Mouse (Mus musculus) embryonic facial prominence, embryonic 14.5 days (tissue): Measurements from ENCODE around the gene Ccdc153. TPM values are rescaled to one million over a fixed set of nuclear protein-coding genes. Genes with fewer than 3 reads are reported as not detected.
A peak's percentile ranks its signal among the peaks of the same experiment; 100 is the strongest.

Experiments used
- ATAC-seq: fragments of 200-750 bp; cut with Nextera tagmentation; 2 replicates; pipeline ENCODE4 v1.8.0; 2017; ENCODE audit warnings: low read depth, moderate number of reproducible peaks, moderate TSS enrichment
- DNase-seq: peaks from one replicate; pipeline ENCODE4 v3.0.0-alpha.2; 2015; ENCODE audit warnings: low spot score
- H3K27ac ChIP-seq: fragments of 300-500 bp; sonication (generic); replicated peaks from 2 replicates; pipeline ENCODE4 v1.5.1; 2014; ENCODE audit warnings: low read depth, mild to moderate bottlenecking, low read length, moderate library complexity
- H3K27me3 ChIP-seq: fragments of 300-500 bp; sonication (generic); replicated peaks from 2 replicates; pipeline ENCODE4 v1.6.1; 2014; ENCODE audit warnings: low read length; ENCODE audit not compliant: control insufficient read depth, insufficient read depth
- H3K36me3 ChIP-seq: fragments of 300-500 bp; sonication (generic); 2 replicates; pipeline ENCODE4 v1.6.1; 2014; ENCODE audit warnings: low read length, mixed read lengths; ENCODE audit not compliant: control insufficient read depth, insufficient read depth
- H3K4me1 ChIP-seq: fragments of 300-500 bp; sonication (generic); 2 replicates; pipeline ENCODE4 v1.6.1; 2014; ENCODE audit warnings: antibody characterized with exemption, low read length; ENCODE audit not compliant: control insufficient read depth, insufficient read depth
- H3K4me2 ChIP-seq: fragments of 300-500 bp; sonication (generic); 2 replicates; pipeline ENCODE4 v1.6.1; 2014; ENCODE audit warnings: low read depth, mild to moderate bottlenecking, low read length, moderate library complexity, mixed read lengths
- H3K4me3 ChIP-seq: fragments of 300-500 bp; sonication (generic); 2 replicates; pipeline ENCODE4 v1.5.1; 2014; ENCODE audit warnings: low read depth, mild to moderate bottlenecking, low read length
- H3K9ac ChIP-seq: fragments of 300-500 bp; sonication (generic); 2 replicates; pipeline ENCODE4 v1.6.1; 2014; ENCODE audit warnings: low read depth, mild to moderate bottlenecking, low read length, moderate library complexity, mixed read lengths
- H3K9me3 ChIP-seq: fragments of 300-500 bp; sonication (generic); 2 replicates; pipeline ENCODE4 v1.6.1; 2016; ENCODE audit warnings: low read length; ENCODE audit not compliant: control insufficient read depth
- WGBS: fragments of 180-500 bp; shearing (Covaris S2); extraction: QIAGEN DNeasy Blood & Tissue Kit; methylation state at CpG from one replicate; pipeline ENCODE4 v1.1.7; 2014; 5-methylcytosine and 5-hydroxymethylcytosine counted together
- polyA plus RNA-seq: library from polyadenylated mRNA; unstranded; fragments of >200 nt; fragmentation: Nextera tagmentation; extraction: Ambion mirVana; gene quantifications from 2 replicates; pipeline ENCODE4 v1.2.1, GENCODE M21; 2014

The Ccdc153 gene
- polyA plus RNA-seq, 1 experiment from 2014 or later, result 10.0 TPM

GRCm38 (mm10) chr9:44259014-44259413 lies 18.5 kb downstream of the Ccdc153 start:
- DNase-seq (no peak), ATAC-seq (no peak)
- Histone ChIP-seq H3K4me1 (peaks cover 13% of the 10 kb centered on the region), H3K27me3 (no peaks in the 10 kb centered on the region), H3K36me3 (peaks cover 5% of the 10 kb centered on the region; the same call in 1 of the 2 replicates), H3K4me2 (no peak overlapping the region), H3K9ac (no peak overlapping the region), H3K4me3 (no peak overlapping the region), H3K9me3 (no peaks in the 10 kb centered on the region), H3K27ac (no peak overlapping the region)
- WGBS, result 82% methylated on average over 10 of the region's 10 CpGs

- H3K9ac ChIP-seq, result no peak overlapping the region
These were observed 20.9 kb downstream of the Ccdc153 start for GRCm38 (mm10) chr9:44261388-44261787.

GRCm38 (mm10) chr9:44266478-44267226 lies 26.2 kb downstream of the Ccdc153 start:
- no peak for ATAC-seq
- Histone ChIP-seq H3K27ac (no peak overlapping the region; the same call in 1 of the 2 replicates), H3K4me1 (peaks cover 8% of the 10 kb centered on the region), H3K27me3 (no peaks in the 10 kb centered on the region), H3K36me3 (peaks cover 5% of the 10 kb centered on the region; the same call in 1 of the 2 replicates), H3K9ac (peak overlapping the region; percentile 84; the same call in 1 of the 2 replicates), H3K4me2 (peak overlapping the region; percentile 78), H3K9me3 (peaks cover 6% of the 10 kb centered on the region; the same call in 1 of the 2 replicates), H3K4me3 (peak overlapping the region; percentile 48)
- DNase-seq, result no peak
- WGBS, result 68% methylated on average over 8 of the region's 8 CpGs

More at GRCm38 (mm10) chr9:44261388-44261787, 20.9 kb downstream of the Ccdc153 start:
- Histone ChIP-seq H3K27me3 (no peaks in the 10 kb centered on the region), H3K4me1 (no peaks in the 10 kb centered on the region), H3K36me3 (peaks cover 5% of the 10 kb centered on the region; the same call in 1 of the 2 replicates), H3K27ac (no peak overlapping the region), H3K4me3 (no peak overlapping the region), H3K9me3 (no peaks in the 10 kb centered on the region), H3K4me2 (no peak overlapping the region)
- ATAC-seq (no peak), DNase-seq (no peak)
- 87% methylated on average over 14 of the region's 14 CpGs for WGBS

- H3K4me2 ChIP-seq, result peak overlapping the region; percentile 78
- H3K27me3 ChIP-seq, result no peaks in the 10 kb centered on the region
- peaks cover 5% of the 10 kb centered on the region; the same call in 1 of the 2 replicates for H3K36me3 ChIP-seq
- peak overlapping the region; percentile 84 for H3K9ac ChIP-seq
- H3K4me1 ChIP-seq, result peaks cover 8% of the 10 kb centered on the region
- H3K9me3 ChIP-seq, result peaks cover 6% of the 10 kb centered on the region; the same call in 1 of the 2 replicates
- H3K27ac ChIP-seq, result peak overlapping the region; percentile 84
- peak; percentile 52 for DNase-seq
- 20% methylated on average over 11 of the region's 23 CpGs for WGBS
- H3K4me3 ChIP-seq, result peak overlapping the region; percentile 48
- ATAC-seq, result peak; percentile 31; the same call in 1 of the 2 replicates
These were observed 27.0 kb downstream of the Ccdc153 start for GRCm38 (mm10) chr9:44267319-44268026.

- Histone ChIP-seq H3K9me3 (peaks cover 6% of the 10 kb centered on the region; the same call in 1 of the 2 replicates), H3K9ac (peak overlapping the region; percentile 84), H3K36me3 (peaks cover 5% of the 10 kb centered on the region; the same call in 1 of the 2 replicates), H3K4me3 (peak overlapping the region; percentile 48), H3K27me3 (no peaks in the 10 kb centered on the region), H3K4me1 (peaks cover 8% of the 10 kb centered on the region), H3K4me2 (peak overlapping the region; percentile 78), H3K27ac (peak overlapping the region; percentile 84)
- DNase-seq (peak; percentile 92), ATAC-seq (peak; percentile 91)
- 8% methylated on average over 17 of the region's 28 CpGs for WGBS
These were observed 27.5 kb downstream of the Ccdc153 start for GRCm38 (mm10) chr9:44268027-44268360.

GRCm38 (mm10) chr9:44268432-44268831 lies 28.0 kb downstream of the Ccdc153 start, which contains the start of gene Nlrx1:
Gene Nlrx1 (minus strand): TSS chr9:44268599.
- peak within 1 kb of the TSS; percentile 84 for H3K9ac ChIP-seq
- 0 out of 2 replicates have a peak, but pooled peaks have one; percentile 13 for ATAC-seq
- peak within 1 kb of the TSS; percentile 84 for H3K27ac ChIP-seq
- H3K36me3 ChIP-seq, result peaks cover 2% of the 10 kb centered on the region; the same call in 1 of the 2 replicates
- H3K4me1 ChIP-seq, result peaks cover 8% of the 10 kb centered on the region
- WGBS, result 63% methylated on average over 6 of the region's 6 CpGs
- H3K4me2 ChIP-seq, result peak within 1 kb of the TSS; percentile 78
- peak; percentile 44 for DNase-seq
- H3K27me3 ChIP-seq, result no peaks in the 10 kb centered on the region
- H3K4me3 ChIP-seq, result peak within 1 kb of the TSS; percentile 48
- H3K9me3 ChIP-seq, result peaks cover 6% of the 10 kb centered on the region; the same call in 1 of the 2 replicates

- ATAC-seq (no peak), DNase-seq (no peak)
- H3K27ac ChIP-seq, result no peak overlapping the region
- peaks cover 8% of the 10 kb centered on the region for H3K4me1 ChIP-seq
- H3K4me2 ChIP-seq, result no peak overlapping the region
- H3K27me3 ChIP-seq, result no peaks in the 10 kb centered on the region
- peaks cover 6% of the 10 kb centered on the region; the same call in 1 of the 2 replicates for H3K9me3 ChIP-seq
- H3K9ac ChIP-seq, result no peak overlapping the region
- WGBS, result 77% methylated on average over 3 of the region's 3 CpGs
- no peak overlapping the region for H3K4me3 ChIP-seq
- no peaks in the 10 kb centered on the region for H3K36me3 ChIP-seq
These were observed 28.6 kb downstream of the Ccdc153 start for GRCm38 (mm10) chr9:44269077-44269476.

- 92% methylated on average over 4 of the region's 4 CpGs for WGBS
- H3K9ac ChIP-seq, result no peak overlapping the region
- DNase-seq (no peak), ATAC-seq (no peak)
- H3K9me3 ChIP-seq, result peaks cover 6% of the 10 kb centered on the region; the same call in 1 of the 2 replicates
- H3K27ac ChIP-seq, result no peak overlapping the region
- H3K4me3 ChIP-seq, result no peak overlapping the region
- peaks cover 8% of the 10 kb centered on the region for H3K4me1 ChIP-seq
- H3K36me3 ChIP-seq, result no peaks in the 10 kb centered on the region
- no peaks in the 10 kb centered on the region for H3K27me3 ChIP-seq
- no peak overlapping the region for H3K4me2 ChIP-seq
These were observed 29.5 kb downstream of the Ccdc153 start for GRCm38 (mm10) chr9:44269973-44270372.
